Mouse (Mus musculus): Measurements from ENCODE around the gene Cfap65. TPM values are rescaled to one million over a fixed set of nuclear protein-coding genes. Genes with fewer than 3 reads are reported as not detected.
A peak's percentile ranks its signal among the peaks of the same experiment; 100 is the strongest.

The Cfap65 gene
- polyA plus RNA-seq, 1 experiment from 2014 or later: 0.55 TPM

DNA sequence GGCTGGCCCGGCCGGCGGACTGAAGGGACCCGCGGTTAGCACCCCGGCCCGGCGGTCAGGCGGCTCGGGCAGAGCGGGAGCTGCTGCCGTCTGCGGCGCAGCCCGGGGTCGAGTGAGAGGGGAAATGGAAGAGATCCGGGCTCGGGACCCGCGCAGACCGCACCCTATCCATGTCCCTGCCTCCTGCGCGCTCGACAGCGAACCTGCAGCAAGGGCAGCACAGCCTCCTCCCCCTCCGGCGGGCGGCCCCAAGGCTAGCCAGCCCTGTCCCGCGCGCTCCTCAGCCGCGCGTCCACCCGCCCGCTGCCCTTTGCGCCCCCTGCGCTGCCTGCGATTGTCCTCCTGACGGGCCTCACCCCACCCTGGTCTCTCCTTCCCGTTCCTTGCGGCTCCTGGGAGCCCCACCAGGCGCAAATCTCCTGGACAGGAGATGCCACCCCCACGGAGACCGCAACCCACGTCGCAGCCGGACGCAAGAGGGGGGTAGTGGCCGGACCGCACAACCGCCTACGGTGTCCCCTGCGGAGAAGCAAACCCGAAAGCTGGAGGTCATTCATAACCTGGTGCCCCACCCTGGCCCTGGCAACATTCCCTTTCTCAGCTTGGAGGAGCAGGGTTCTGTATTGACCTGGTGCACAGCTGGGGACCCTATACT lies 16.3 kb upstream of the Cfap65 start, which contains the start of gene Ihh:
Gene Ihh (minus strand): TSS at position 117 of the 655 bp plus-strand sequence.
- H3K27ac ChIP-seq: no peak within 1 kb of the TSS
- H3K4me3 ChIP-seq (replicated peaks): peak within 1 kb of the TSS; percentile 38
- H3K36me3 ChIP-seq (replicated peaks): no peaks in the 10 kb centered on the region
- ATAC-seq (ENCODE audit: low FRiP score): no peak
- peaks cover 94% of the 10 kb centered on the region for H3K27me3 ChIP-seq
- peak within 1 kb of the TSS; percentile 36; the same call in 1 of the 2 replicates for H3K9ac ChIP-seq
- H3K4me2 ChIP-seq: peak within 1 kb of the TSS; percentile 58
- 2% methylated on average over 52 of the region's 55 CpGs for WGBS
- peaks cover 32% of the 10 kb centered on the region for H3K4me1 ChIP-seq
- H3K9me3 ChIP-seq: no peaks in the 10 kb centered on the region

DNA sequence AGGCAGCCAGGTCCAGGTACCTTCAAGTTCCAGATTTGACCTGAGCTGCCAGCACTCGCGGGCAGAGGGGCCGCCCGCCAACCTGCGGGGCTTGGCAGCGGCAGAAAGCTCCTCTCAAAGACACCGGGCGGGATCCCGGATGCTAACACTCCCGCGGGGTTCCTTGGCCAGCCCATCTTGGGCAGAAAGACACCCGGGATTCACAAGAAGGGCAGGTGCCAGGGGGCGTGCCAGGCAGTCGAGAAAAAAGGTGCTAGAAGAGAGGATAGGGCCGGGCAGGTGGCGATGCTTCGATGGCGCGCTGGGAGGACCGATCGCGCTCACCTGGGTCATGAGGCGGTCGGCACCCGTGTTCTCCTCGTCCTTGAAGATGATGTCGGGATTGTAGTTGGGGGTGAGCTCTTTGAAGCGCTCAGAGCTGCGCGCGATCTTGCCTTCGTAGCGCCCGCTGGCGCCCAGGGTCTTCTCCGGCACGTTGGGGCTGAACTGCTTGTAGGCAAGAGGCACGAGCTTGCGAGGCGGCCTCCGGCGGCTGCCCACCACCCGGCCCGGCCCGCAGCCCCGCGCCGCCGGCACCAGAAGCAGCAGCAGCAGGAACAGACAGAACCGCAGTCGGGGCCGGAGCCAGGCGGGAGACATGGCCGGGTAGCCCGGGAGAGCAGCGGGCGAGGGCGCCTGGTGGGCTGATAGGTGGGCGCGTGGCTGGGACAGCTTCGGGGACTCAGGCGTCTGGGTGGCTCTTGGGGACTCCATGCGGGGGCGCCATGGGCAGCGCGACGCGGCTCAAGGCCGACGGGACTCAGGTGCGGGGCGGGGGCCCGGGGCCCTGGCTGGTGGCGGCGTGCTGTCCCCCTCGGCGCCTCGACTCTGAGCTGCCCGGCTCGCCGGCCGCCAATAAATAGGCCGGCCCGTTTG lies 15.4 kb upstream of the Cfap65 start:
- WGBS: 2% methylated on average over 82 of the region's 84 CpGs
- no peak for ATAC-seq (ENCODE audit: low FRiP score)
- H3K9ac ChIP-seq: peak overlapping the region; percentile 36; the same call in 1 of the 2 replicates

DNA sequence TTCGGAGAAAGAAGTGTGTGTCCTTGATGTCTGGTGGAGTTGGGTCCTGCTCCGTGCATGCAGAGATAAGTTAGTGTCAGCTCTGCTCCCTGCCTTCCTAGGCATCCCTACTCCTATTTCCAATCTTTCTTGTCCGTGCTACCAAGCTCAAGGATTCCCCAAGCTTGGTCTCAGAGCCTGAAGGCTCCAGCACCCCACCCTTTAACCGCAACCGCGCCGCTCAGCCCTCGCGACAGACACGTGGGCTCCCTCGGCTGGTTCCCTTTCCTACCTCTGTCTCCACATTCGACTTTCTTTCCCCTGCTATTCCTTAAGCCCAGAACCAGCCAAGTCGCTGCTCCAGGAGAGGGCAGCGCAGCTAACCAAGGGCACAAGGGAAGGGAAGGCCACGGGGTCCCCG lies 14.7 kb upstream of the Cfap65 start:
- ATAC-seq (ENCODE audit: low FRiP score): no peak
- H3K4me1 ChIP-seq: peaks cover 32% of the 10 kb centered on the region
- no peaks in the 10 kb centered on the region for H3K36me3 ChIP-seq (replicated peaks)
- H3K4me2 ChIP-seq: no peak overlapping the region
- H3K27me3 ChIP-seq: peaks cover 99% of the 10 kb centered on the region
- WGBS: 3% methylated on average over 16 of the region's 16 CpGs
- no peak overlapping the region for H3K9ac ChIP-seq
- H3K9me3 ChIP-seq: no peaks in the 10 kb centered on the region
- H3K27ac ChIP-seq: no peak overlapping the region
- H3K4me3 ChIP-seq (replicated peaks): peak overlapping the region; percentile 38

More for the DNA sequence above, 15.4 kb upstream of the Cfap65 start:
- Histone ChIP-seq H3K4me1 (peaks cover 32% of the 10 kb centered on the region), H3K4me3 (replicated peaks) (peak overlapping the region; percentile 38), H3K27me3 (peaks cover 96% of the 10 kb centered on the region), H3K27ac (no peak overlapping the region), H3K36me3 (replicated peaks) (no peaks in the 10 kb centered on the region), H3K4me2 (peak overlapping the region; percentile 58), H3K9me3 (no peaks in the 10 kb centered on the region)

DNA sequence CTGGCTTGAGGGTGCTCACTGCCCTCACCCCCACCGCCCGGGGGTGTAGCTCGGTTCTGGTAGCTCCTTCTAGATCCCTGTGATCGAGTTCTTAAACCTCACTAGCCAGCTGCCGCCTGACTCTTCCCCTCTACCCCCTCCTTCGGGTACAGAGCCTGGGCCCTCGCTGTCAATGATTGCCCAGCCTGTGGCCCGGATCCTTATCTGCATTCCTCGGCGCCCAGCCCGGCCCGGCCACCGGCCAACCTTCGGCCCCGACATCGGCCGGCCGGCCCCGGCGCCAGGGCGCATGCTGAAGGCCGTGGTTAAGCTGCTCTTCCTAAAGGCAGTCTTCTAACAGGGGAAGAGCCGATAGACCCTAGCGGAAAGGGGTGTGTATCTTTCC lies 14.3 kb upstream of the Cfap65 start:
- Histone ChIP-seq H3K27ac (no peak overlapping the region), H3K9ac (no peak overlapping the region), H3K4me2 (no peak overlapping the region), H3K36me3 (replicated peaks) (no peaks in the 10 kb centered on the region), H3K27me3 (peaks cover 99% of the 10 kb centered on the region), H3K4me3 (replicated peaks) (no peak overlapping the region), H3K4me1 (peaks cover 32% of the 10 kb centered on the region), H3K9me3 (no peaks in the 10 kb centered on the region)
- WGBS: 4% methylated on average over 24 of the region's 24 CpGs
- no peak for ATAC-seq (ENCODE audit: low FRiP score)

DNA sequence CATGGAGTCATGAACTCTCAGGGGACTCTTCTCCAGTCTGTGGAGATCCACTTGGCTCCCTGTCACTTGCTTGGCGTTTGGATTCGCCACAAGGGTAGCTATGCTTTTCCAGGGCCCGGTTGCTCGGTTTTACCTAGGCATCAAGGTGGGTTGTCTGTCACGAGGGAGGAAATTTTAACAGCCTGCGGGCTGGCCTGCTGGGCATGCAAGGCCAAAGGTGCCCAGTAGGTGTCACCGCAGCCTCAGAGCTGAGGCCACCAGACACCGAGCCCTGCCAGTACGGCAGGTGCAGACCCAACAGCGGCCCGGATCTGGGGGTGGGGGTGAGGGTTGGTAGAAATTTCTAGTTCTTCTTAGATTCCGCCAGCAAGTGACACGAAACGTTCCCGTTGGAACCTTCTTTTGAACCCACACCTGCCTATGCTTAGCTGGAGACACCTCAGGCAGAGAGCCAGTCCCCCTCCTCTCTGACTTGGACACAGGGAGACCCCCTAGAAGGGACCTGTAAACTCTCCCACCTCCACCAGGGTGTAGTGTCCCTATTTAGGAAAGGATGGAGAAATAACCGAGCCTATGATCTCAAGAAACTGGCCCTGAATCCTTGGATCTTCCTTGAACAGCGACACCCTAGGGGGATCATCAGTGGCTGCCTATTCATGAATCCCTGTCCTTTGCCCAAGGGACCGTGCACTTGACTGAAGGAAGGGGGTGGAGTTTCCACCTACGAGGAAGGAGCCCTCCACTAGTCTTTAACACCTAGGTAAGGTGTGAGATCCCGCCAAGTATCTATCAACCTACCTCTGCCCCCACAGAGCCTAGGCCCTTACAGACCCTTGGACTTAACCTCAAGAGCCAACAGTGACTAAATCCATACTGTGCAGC lies 13.6 kb upstream of the Cfap65 start:
- Histone ChIP-seq H3K9ac (no peak overlapping the region), H3K36me3 (replicated peaks) (no peaks in the 10 kb centered on the region), H3K27me3 (peaks cover 100% of the 10 kb centered on the region), H3K9me3 (no peaks in the 10 kb centered on the region), H3K4me3 (replicated peaks) (0 out of 2 replicates have a peak overlapping the region, but pooled peaks have one; percentile 35), H3K27ac (no peak overlapping the region), H3K4me2 (peak overlapping the region; percentile 58), H3K4me1 (peaks cover 32% of the 10 kb centered on the region)
- peak; percentile 65 for ATAC-seq (ENCODE audit: low FRiP score)
- WGBS: 3% methylated on average over 20 of the region's 20 CpGs

DNA sequence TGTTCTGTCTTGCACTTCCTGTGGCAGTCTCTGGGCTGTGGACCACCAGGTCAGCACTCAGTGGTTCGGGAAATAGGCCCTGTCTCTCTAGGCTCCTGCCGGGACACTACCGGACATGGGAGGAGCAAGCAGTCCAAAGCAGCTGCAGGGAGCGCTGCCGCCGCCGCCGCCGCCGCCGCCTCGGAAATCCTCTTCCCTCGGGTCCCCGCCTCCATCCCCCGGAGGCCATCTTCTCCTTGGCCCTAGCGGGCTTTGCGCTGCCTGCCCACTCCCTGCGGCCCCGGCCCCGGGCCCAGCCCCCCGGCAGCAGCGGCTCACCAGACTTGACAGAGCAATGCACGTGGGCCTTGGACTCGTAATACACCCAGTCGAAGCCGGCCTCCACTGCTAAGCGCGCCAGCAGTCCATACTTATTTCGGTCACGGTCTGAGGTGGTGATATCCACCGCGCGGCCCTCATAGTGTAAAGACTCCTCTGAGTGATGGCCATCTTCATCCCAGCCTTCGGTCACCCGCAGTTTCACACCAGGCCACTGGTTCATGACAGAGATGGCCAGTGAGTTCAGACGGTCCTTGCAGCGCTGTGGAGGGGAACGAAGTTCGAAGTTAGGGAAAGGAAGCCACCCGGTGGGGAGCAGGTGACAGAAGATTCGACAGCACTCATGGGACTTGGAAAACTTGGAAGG lies 12.7 kb upstream of the Cfap65 start:
- H3K36me3 ChIP-seq (replicated peaks): no peaks in the 10 kb centered on the region
- H3K4me2 ChIP-seq: peak overlapping the region; percentile 58
- H3K4me3 ChIP-seq (replicated peaks): peak overlapping the region; percentile 35
- H3K4me1 ChIP-seq: peaks cover 32% of the 10 kb centered on the region
- H3K27ac ChIP-seq: no peak overlapping the region
- peaks cover 100% of the 10 kb centered on the region for H3K27me3 ChIP-seq
- ATAC-seq (ENCODE audit: low FRiP score): peak; percentile 24
- under 1% methylated on average over 41 of the region's 41 CpGs for WGBS
- peak overlapping the region; percentile 45; the same call in 1 of the 2 replicates for H3K9ac ChIP-seq
- no peaks in the 10 kb centered on the region for H3K9me3 ChIP-seq

DNA sequence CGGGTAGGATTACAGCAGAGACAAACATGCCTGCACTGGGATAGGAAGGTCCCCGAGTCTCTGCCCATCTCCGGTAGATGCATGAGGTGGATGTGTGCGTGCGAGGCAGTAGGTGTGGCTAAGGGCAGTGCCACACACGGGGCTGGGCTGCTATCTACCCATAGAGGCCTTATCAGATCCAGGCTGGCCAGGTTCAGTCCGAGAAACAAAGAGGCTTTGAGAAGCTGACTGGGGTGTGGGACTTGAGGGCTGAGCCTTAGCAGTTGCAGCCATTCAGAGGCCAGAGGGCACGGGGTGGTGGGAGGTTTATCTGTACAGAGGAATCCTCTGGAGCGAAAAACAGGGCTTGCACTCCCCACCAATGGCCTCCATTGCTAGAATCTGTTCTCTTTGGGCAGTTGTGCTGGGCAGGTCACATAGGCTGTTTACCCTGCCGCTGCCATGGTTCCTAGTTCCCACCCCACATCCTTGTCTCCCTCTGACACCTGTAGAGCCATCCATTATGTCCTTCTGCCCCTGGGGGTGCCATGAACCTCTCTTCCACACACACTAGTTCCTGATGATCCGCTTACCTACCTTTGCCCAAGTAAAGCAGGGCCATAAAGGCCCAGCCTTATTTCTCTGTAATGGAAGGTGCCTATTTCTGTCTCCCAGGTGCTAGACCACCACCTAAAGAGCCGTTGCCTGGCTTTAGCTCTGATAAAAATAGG lies 6.4 kb upstream of the Cfap65 start:
- no peaks in the 10 kb centered on the region for H3K9me3 ChIP-seq
- H3K27me3 ChIP-seq: peaks cover 80% of the 10 kb centered on the region
- no peak overlapping the region for H3K4me2 ChIP-seq
- no peak overlapping the region for H3K27ac ChIP-seq
- no peak for ATAC-seq (ENCODE audit: low FRiP score)
- no peaks in the 10 kb centered on the region for H3K36me3 ChIP-seq (replicated peaks)
- H3K4me3 ChIP-seq (replicated peaks): no peak overlapping the region
- H3K9ac ChIP-seq: no peak overlapping the region
- WGBS: 59% methylated on average over 12 of the region's 12 CpGs
- H3K4me1 ChIP-seq: no peaks in the 10 kb centered on the region

DNA sequence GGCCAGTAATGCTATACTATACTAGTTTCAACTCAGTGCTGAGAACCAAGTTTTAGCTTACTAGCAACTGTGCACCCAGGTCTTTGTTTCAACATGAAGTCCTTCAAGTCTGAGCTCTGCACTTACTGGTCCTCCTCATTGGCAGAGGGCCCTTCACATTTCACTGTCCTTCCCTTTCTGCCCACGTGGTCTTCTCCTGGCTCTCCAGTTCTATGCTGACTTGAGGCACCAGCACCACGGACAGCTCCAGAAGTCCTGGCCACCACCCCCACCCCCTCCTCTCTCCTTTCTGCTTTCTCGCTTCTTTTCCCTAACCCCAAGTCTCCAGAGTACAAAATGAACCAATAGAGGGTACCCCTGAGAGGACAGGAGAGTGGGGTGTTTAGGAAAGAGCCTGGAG lies 4.4 kb upstream of the Cfap65 start:
- H3K27me3 ChIP-seq: peaks cover 67% of the 10 kb centered on the region
- no peak for ATAC-seq (ENCODE audit: low FRiP score)

DNA sequence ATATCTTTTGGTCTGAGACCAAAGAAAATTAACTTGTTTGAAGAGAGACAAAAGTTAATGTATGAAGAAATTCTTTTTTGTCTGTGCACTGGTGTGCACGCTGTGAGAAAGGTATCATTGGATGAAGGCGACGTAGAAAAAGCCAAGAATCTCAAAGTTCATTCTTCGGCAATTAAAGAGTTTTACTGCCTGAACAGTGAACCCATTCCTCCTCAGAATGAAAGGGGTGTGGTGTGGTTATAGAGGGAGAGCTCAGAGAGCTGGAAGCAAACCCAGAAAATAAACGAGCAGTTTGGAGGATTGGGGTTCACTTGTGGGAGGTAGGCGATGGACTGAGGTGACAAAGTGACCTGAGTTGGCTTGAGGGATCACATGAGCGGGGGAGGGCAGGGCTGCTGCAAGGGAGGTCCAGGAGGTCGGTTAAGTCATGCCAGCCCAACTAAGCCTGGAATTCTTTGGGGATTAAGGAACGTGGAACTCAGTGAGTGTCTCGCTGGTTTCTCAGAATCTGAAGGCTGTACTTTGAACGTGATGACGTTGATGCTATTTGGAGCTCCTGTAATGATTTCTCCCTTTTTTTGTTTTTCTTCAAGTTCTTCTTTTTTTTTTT lies 927 bp upstream of the Cfap65 start:
- Histone ChIP-seq H3K9ac (no peak overlapping the region), H3K9me3 (no peaks in the 10 kb centered on the region), H3K4me1 (no peaks in the 10 kb centered on the region), H3K27ac (no peak overlapping the region), H3K4me2 (no peak overlapping the region), H3K36me3 (replicated peaks) (no peaks in the 10 kb centered on the region), H3K27me3 (peaks cover 63% of the 10 kb centered on the region), H3K4me3 (replicated peaks) (no peak overlapping the region)
- no peak for ATAC-seq (ENCODE audit: low FRiP score)
- WGBS: 35% methylated on average over 12 of the region's 12 CpGs

More for the DNA sequence above, 4.4 kb upstream of the Cfap65 start:
- Histone ChIP-seq H3K9me3 (no peaks in the 10 kb centered on the region), H3K36me3 (replicated peaks) (no peaks in the 10 kb centered on the region), H3K4me2 (no peak overlapping the region), H3K27ac (no peak overlapping the region), H3K9ac (no peak overlapping the region), H3K4me1 (no peaks in the 10 kb centered on the region), H3K4me3 (replicated peaks) (no peak overlapping the region)
- WGBS: 2% methylated on average over 3 of the region's 3 CpGs

DNA sequence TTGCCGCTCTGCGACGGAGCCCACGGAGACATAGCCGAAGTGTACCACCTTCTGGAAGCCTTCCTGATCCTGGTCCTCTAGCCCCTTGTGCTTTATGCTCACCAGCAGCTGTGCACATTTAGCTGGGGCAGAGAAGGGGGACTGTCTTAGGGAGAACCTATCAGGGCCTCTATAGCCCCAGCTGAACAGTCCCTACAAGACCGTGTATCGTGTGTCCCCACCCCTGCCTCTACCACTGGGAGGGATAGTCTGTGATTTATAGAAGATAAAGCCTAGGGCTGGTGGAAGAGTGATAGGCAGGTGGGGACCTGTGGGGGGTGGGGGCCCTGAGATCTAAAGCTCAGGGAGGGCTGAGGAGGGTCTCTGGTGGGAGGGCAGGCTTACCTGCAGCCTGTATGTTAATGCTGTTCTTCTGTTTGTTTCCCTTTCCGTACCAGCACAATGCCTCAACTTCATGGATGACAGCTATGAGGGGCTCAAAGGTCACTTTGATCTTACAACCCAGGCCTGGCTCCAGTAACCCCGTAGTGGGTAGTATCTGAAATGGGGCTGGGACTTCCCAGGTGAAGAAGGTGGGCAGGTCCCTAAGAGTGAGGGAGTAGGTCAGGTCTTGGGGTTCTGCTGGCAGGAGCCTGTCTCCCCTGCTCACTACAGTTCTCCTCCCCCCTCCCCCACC lies 7.6 kb downstream of the Cfap65 start:
- Histone ChIP-seq H3K36me3 (replicated peaks) (no peaks in the 10 kb centered on the region), H3K4me1 (no peaks in the 10 kb centered on the region), H3K27ac (no peak overlapping the region), H3K9me3 (no peaks in the 10 kb centered on the region), H3K27me3 (peaks cover 69% of the 10 kb centered on the region), H3K4me3 (replicated peaks) (no peak overlapping the region), H3K9ac (no peak overlapping the region), H3K4me2 (no peak overlapping the region)
- WGBS: 87% methylated on average over 9 of the region's 9 CpGs
- no peak for ATAC-seq (ENCODE audit: low FRiP score)

All from forebrain, embryonic 12.5 days (tissue).